Mouse (Mus musculus): ENCODE measurements around the gene Gas8.
"Not testable (repeated sequence)": the region's sequence is repeated elsewhere in the genome, so short reads cannot be mapped to it uniquely, and the experiment has no call there.

Gene Gas8

DNA sequence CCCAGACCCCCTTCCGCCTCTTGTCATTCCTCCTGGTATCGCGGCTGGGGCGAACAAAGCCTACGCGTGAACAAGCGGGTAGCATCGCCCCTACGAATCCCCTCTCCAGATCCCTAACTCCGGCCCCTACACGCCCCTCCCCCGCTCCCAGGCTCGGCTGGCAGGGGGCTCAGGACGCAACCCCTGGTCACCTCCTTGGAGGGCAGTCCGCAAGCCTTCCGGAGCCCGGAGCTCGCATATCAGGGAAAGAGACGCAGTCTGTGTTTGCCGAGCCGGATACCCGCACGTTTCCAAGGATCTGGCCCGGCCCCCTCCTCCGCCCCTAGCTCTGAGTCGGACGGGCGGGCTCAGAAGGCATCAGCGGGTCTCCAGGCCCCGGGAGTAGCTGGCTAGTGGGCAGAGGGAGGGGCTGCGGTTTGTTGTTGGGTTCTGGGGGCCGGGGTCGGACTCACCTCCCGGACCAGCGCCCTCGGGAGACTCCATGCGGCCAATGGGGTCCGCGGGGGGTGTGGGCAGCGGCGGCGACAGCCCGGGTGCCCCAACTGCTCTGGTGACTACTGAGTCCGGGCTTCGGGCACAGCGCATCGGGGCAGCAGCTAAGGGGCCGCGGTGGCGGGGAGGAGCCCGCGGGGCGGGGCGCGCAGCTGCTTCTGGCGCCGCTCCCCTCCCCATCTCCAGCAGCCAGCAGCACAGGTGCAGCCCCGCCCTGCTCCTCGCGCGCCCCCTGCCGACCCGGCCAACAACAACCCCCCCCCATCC lies 3.7 kb upstream of the Gas8 start, which contains the start of gene Dbndd1:
Gene Dbndd1, minus strand, starts transcription at position 683 of the 759 bp plus-strand sequence.
- DNase-seq (ENCODE audit: low read depth, low spot score): no peak

DNA sequence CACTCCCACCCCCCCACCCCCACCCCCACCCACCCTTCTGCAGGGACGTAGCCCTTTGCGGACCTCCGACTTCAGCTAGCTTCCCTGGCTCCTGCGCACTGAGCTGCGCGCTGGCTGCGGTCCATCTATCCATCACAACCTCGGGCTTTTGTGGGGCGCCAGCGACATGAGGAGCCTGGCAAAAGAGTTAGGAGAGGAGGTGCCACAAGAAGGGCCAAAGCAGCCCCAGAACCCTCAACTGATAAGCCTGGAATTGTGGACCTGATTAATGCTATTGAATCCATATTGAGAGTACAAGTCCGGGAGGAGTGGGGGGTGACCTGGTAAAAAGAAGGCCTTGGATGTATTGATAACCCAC lies 3.1 kb upstream of the Gas8 start:
- no peak for DNase-seq (ENCODE audit: low read depth, low spot score)

DNA sequence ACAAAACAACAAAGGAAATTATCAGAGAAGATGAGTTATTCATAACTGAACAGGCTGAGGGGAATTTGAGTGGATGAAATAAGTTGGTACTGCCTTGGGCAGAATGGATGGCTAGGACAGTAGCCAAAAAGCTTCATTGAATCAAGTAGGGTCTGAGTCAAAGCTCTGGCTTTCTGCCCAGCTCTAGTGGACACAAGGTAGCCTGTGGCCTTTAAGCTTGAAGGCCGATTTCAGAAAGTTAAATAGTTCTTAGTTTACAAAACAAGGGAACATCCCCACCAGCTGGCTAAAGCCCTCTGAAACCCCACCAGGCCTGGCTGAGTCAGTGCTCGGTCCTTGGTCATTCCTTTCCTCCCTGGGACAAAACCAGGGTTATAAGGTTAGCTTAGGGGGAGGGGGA lies 2.0 kb upstream of the Gas8 start:
- DNase-seq (ENCODE audit: low read depth, low spot score): no peak

DNA sequence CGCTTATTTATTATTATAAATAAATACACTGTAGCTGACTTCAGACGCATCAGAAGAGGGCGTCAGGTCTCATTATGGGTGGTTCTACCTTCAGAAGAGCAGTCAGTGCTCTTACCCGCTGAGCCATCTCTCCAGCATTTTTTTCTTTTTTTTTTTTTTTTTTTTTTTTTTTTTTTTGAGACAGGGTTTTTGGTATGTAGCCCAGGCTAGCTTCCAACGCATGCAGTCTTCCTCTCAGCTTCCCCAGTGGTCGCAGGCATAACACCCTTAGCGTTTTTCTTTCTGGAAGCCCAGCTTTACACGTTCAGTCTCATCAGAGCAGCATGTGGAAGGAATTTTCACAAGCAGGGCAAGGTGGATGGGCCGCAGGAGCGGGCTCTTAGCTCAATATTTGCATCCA lies 462 bp upstream of the Gas8 start:
- DNase-seq (ENCODE audit: low read depth, low spot score): no peak

DNA sequence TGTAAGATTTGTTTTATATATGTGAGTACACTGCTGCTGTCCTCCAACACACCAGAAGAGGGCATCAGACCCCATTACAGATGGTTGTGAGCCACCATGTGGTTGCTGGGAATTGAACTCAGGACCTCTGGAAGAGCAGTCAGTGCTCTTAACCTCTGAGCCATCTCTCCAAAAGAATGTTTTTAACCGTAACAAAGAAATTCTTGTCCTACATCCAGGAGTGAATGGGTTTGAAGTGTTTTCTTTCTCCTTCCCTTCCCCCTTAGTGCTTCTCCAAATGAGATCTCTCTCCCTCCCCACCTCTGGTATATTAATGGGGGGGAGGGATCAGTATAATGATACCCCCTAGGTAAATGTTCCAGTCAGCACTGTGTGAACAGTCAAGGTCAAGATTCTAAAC lies 1.4 kb downstream of the Gas8 start:
- not testable (repeated sequence) for DNase-seq (ENCODE audit: low read depth, low spot score)

DNA sequence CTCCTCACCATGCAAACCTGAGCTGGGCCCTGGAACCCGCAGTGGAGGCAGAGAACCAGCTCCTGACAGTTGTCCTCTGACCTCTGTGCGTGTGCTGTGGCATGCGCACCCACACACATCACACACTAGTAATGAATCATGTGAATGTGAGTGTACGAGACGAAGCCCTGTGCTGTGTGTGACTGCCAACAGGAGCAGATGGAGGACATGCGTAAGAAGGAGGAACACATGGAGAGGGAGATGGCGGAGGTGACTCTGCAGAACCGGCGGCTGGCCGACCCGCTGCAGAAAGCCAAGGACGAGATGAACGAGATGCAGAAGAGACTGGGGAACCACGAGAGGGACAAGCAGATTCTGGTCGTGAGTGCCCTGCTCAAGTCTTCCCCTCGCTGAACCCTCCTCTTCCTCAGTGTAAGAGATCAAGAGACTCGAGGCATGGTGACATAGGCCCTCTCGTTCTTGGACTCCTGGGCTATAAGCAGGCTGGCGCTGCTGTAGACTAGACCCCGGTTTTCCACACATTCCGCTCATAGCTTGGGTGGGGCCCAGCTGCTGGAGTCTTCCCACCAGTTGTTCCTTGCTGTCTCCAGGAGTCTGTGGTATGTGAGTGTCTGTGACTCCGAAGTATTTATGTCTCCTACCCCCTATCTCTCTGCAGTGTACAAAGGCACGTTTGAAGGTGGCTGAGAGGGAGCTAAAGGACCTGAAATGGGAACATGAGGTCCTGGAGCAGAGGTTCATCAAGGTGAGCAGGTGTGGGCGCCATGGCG lies 9.3 kb downstream of the Gas8 start:
- DNase-seq (ENCODE audit: low read depth, low spot score): no peak

DNA sequence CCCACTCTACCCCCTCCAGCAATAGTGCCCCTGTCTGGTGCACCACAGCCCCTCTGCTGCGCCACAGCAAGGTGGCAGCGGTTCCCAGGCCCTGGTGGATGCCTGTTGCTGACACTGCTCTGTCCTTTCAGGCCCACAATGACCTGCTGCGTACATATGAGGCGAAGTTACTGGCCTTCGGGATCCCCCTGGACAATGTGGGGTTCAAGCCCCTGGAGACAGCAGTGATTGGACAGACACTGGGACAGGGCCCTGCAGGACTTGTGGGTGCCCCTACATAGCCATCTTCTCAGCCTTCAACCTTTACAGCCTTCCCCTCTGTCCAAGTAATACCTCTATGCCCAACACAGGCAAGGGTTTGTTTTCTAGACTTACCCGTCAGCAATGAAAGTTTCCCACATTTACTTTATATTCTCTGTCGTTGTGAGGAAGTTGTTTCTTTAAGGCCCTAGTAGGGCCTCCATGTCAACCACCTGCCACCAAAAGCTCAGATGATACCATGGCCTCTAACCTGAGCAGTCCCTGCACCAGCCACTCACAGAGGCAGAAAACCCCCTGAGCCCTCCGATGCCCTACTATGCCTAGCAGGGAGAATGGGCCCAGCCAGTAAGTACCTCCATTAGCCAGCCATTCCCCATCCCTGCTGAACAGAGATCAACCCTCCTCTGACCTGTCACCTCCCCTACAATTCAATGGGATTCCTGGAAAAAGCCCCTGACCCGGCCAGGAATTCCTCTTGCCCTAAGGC lies 17.8 kb downstream of the Gas8 start:
- no peak for DNase-seq (ENCODE audit: low read depth, low spot score)

DNA sequence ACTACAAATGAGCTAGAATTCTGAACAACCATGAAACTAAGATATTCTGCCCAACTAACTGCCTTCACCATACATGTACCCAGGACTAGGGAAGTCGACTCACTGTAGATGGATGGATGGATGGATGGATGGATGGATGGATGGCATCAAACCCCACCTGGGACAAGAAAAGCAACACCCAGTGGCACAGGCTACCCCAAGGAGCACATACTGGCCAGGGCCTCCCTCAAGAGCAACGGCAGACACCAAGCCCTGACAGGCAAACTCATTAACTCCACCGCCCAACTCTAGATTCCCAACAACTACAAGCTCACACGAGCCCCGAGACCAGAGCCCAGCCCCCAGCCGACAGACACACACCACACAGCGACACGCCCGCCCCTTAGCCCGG lies 18.4 kb downstream of the Gas8 start:
- DNase-seq (ENCODE audit: low read depth, low spot score): no peak

DNA sequence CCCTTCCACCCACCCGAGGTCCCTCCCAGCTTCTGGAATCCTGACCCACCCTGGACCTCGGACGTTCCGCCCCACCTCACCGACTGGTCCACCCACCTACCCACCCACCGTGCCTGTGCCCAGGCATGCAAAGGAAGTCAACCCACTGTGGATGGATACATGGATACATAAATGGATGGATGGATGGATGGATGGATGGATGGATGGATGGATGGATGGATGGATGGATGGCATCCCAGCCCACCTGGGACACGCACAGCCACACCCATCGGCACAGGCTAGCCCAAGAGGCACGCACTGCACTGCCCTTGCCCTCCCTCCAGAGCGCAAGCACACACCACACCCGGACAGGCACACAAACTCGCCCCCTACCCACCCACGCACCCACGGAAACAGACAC lies 19.0 kb downstream of the Gas8 start:
- not testable (repeated sequence) for DNase-seq (ENCODE audit: low read depth, low spot score)

DNA sequence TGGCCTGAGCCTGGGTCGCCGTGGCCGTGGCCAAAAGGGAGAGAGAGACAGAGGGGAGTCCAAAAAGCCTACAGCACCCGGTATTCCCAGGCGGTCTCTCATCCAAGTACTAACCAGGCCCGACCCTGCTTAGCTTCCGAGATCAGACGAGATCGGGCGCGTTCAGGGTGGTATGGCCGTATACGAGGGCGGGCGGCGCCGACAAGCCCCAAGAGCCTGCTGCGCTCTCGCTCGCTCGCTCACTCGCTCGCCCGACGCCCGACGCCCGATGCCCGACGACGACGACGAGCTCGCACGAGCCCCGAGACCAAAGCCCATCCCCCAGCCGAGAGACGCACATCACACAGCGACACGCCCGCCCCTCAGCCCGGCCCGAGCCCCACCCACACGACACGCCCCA lies 45.6 kb downstream of the Gas8 start:
- not testable (repeated sequence) for DNase-seq (ENCODE audit: low read depth, low spot score)

DNA sequence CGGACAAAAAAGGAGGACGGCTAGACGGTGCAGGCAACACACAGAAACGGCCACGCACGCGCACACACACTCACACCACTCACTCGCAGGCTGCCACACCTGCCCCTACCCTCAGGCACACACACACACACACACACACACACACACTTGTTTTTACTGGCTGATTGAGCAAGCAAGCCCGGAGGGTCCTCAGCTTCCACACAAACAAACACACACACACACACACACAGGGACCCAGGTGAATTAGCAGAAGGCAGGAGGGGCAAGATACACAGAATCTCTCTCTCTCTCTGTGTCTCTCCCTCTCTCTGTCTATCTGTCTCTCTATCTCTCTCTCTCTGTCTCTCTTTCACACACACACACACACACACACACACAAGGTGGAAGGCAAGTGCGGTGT lies 56.8 kb downstream of the Gas8 start:
- not testable (repeated sequence) for DNase-seq (ENCODE audit: low read depth, low spot score)

Measured in brain, embryonic 18.5 days (tissue).